Mouse (Mus musculus) neural tube, embryonic 11.5 days (tissue): ENCODE measurements at regions not wholly inside any gene's neighbourhood (a gene's known extent, or its start where the extent isn't known, plus 50 kb on each side); places are given as distances from the start of the nearest gene placed in this dataset.

ENCODE experiments used
- ATAC-seq: fragments of 200-750 bp; cut with Nextera tagmentation; 2 replicates; pipeline ENCODE4 v1.8.0; 2017; ENCODE audit warnings: moderate number of reproducible peaks, mild to moderate bottlenecking, moderate TSS enrichment, moderate library complexity; ENCODE audit not compliant: insufficient read depth, low FRiP score, low TSS enrichment
- DNase-seq: peaks from one replicate; pipeline ENCODE4 v3.0.0-alpha.2; 2015; ENCODE audit warnings: low spot score
- H3K27ac ChIP-seq: fragments of 300-500 bp; sonication (generic); 2 replicates; pipeline ENCODE4 v1.5.1; 2014; ENCODE audit warnings: low read depth, mild to moderate bottlenecking, low read length
- H3K27me3 ChIP-seq: fragments of 300-500 bp; sonication (generic); 2 replicates; pipeline ENCODE4 v1.6.1; 2014; ENCODE audit warnings: mild to moderate bottlenecking, low read length, mixed read lengths; ENCODE audit not compliant: control insufficient read depth, insufficient read depth
- H3K36me3 ChIP-seq: fragments of 300-500 bp; sonication (generic); 2 replicates; pipeline ENCODE4 v1.6.1; 2014; ENCODE audit warnings: mild to moderate bottlenecking, low read length, moderate library complexity, mixed read lengths; ENCODE audit not compliant: control insufficient read depth, insufficient read depth
- H3K4me1 ChIP-seq: fragments of 300-500 bp; sonication (generic); 2 replicates; pipeline ENCODE4 v1.6.1; 2014; ENCODE audit warnings: low read length, mixed read lengths; ENCODE audit not compliant: control insufficient read depth, insufficient read depth
- H3K4me2 ChIP-seq: fragments of 300-500 bp; sonication (generic); 2 replicates; pipeline ENCODE4 v1.6.1; 2014; ENCODE audit warnings: low read depth, mild to moderate bottlenecking, moderate library complexity
- H3K4me3 ChIP-seq: fragments of 300-500 bp; sonication (generic); 2 replicates; pipeline ENCODE4 v1.5.1; 2014; ENCODE audit warnings: low read depth, low read length
- H3K9ac ChIP-seq: fragments of 300-500 bp; sonication (generic); 2 replicates; pipeline ENCODE4 v1.6.1; 2014; ENCODE audit warnings: mild to moderate bottlenecking, low read length
- H3K9me3 ChIP-seq: fragments of 300-500 bp; sonication (generic); 2 replicates; pipeline ENCODE4 v1.6.1; 2016; ENCODE audit warnings: low read length; ENCODE audit not compliant: control insufficient read depth
- WGBS: fragments of 180-500 bp; shearing (Covaris S2); extraction: QIAGEN DNeasy Blood & Tissue Kit; methylation state at CpG from one replicate; pipeline ENCODE4 v1.1.7; 2014; 5-methylcytosine and 5-hydroxymethylcytosine counted together

GRCm38 (mm10) chr3:38235033-38235735 is 249.5 kb downstream of the Ankrd50 start:
- 78% methylated on average over 18 of the region's 18 CpGs for WGBS
- no peak for ATAC-seq
- H3K27me3 ChIP-seq: no peaks in the 10 kb centered on the region
- no peak overlapping the region for H3K4me2 ChIP-seq
- no peak overlapping the region for H3K4me3 ChIP-seq
- no peaks in the 10 kb centered on the region for H3K36me3 ChIP-seq
- no peak overlapping the region for H3K9ac ChIP-seq
- peak; percentile 27 for DNase-seq
- H3K27ac ChIP-seq: no peak overlapping the region
- peaks cover 10% of the 10 kb centered on the region for H3K4me1 ChIP-seq
- H3K9me3 ChIP-seq: no peaks in the 10 kb centered on the region

GRCm38 (mm10) chr3:38234534-38234933 is 250.1 kb downstream of the Ankrd50 start:
- no peaks in the 10 kb centered on the region for H3K36me3 ChIP-seq
- no peak overlapping the region for H3K4me3 ChIP-seq
- H3K9ac ChIP-seq: no peak overlapping the region
- H3K4me2 ChIP-seq: no peak overlapping the region
- no peaks in the 10 kb centered on the region for H3K27me3 ChIP-seq
- no peak overlapping the region for H3K27ac ChIP-seq
- no peak for DNase-seq
- H3K4me1 ChIP-seq: peaks cover 10% of the 10 kb centered on the region
- H3K9me3 ChIP-seq: no peaks in the 10 kb centered on the region
- ATAC-seq: no peak
- 88% methylated on average over 4 of the region's 4 CpGs for WGBS

- Histone ChIP-seq H3K9ac (no peak overlapping the region), H3K36me3 (no peaks in the 10 kb centered on the region), H3K4me1 (peaks cover 10% of the 10 kb centered on the region), H3K4me3 (no peak overlapping the region), H3K27ac (no peak overlapping the region), H3K4me2 (no peak overlapping the region), H3K27me3 (no peaks in the 10 kb centered on the region), H3K9me3 (no peaks in the 10 kb centered on the region)
- no peak for DNase-seq
- WGBS: 62% methylated on average over 2 of the region's 2 CpGs
- ATAC-seq: no peak
Observed at GRCm38 (mm10) chr3:38234006-38234405, 250.6 kb downstream of the Ankrd50 start.

GRCm38 (mm10) chr3:38233091-38233490 is 251.6 kb downstream of the Ankrd50 start:
- Histone ChIP-seq H3K4me2 (no peak overlapping the region), H3K27me3 (no peaks in the 10 kb centered on the region), H3K4me3 (no peak overlapping the region), H3K4me1 (peaks cover 10% of the 10 kb centered on the region), H3K36me3 (no peaks in the 10 kb centered on the region), H3K9me3 (no peaks in the 10 kb centered on the region), H3K9ac (no peak overlapping the region), H3K27ac (peak overlapping the region; percentile 54; the same call in 1 of the 2 replicates)
- 93% methylated on average over 3 of the region's 3 CpGs for WGBS
- ATAC-seq (no peak), DNase-seq (no peak)

- no peak overlapping the region for H3K4me2 ChIP-seq
- H3K4me3 ChIP-seq: no peak overlapping the region
- H3K4me1 ChIP-seq: peaks cover 10% of the 10 kb centered on the region
- no peak overlapping the region for H3K9ac ChIP-seq
- WGBS: 58% methylated on average over 15 of the region's 15 CpGs
- H3K27me3 ChIP-seq: no peaks in the 10 kb centered on the region
- DNase-seq (peak; percentile 71), ATAC-seq (peak; percentile 85)
- no peaks in the 10 kb centered on the region for H3K36me3 ChIP-seq
- H3K9me3 ChIP-seq: no peaks in the 10 kb centered on the region
- H3K27ac ChIP-seq: peak overlapping the region; percentile 54
Observed at GRCm38 (mm10) chr3:38232111-38233076, 252.2 kb downstream of the Ankrd50 start.

- H3K9me3 ChIP-seq: no peaks in the 10 kb centered on the region
- no peak overlapping the region for H3K4me2 ChIP-seq
- peaks cover 10% of the 10 kb centered on the region for H3K4me1 ChIP-seq
- WGBS: 84% methylated on average over 3 of the region's 3 CpGs
- H3K36me3 ChIP-seq: no peaks in the 10 kb centered on the region
- no peak overlapping the region for H3K9ac ChIP-seq
- DNase-seq (no peak), ATAC-seq (no peak)
- no peaks in the 10 kb centered on the region for H3K27me3 ChIP-seq
- no peak overlapping the region for H3K4me3 ChIP-seq
- H3K27ac ChIP-seq: no peak overlapping the region
Observed at GRCm38 (mm10) chr3:38231506-38231905, 253.1 kb downstream of the Ankrd50 start.

GRCm38 (mm10) chr3:38230796-38231195 is 253.8 kb downstream of the Ankrd50 start:
- Histone ChIP-seq H3K27ac (no peak overlapping the region), H3K4me3 (no peak overlapping the region), H3K9ac (no peak overlapping the region), H3K4me1 (peaks cover 10% of the 10 kb centered on the region), H3K36me3 (no peaks in the 10 kb centered on the region), H3K9me3 (no peaks in the 10 kb centered on the region), H3K27me3 (no peaks in the 10 kb centered on the region), H3K4me2 (no peak overlapping the region)
- 49% methylated on average over 6 of the region's 6 CpGs for WGBS
- no peak for DNase-seq
- no peak for ATAC-seq

- no peak overlapping the region for H3K27ac ChIP-seq
- no peaks in the 10 kb centered on the region for H3K27me3 ChIP-seq
- no peak overlapping the region for H3K4me3 ChIP-seq
- H3K36me3 ChIP-seq: no peaks in the 10 kb centered on the region
- H3K4me2 ChIP-seq: no peak overlapping the region
- no peak for DNase-seq
- WGBS: 78% methylated on average over 5 of the region's 5 CpGs
- H3K4me1 ChIP-seq: peaks cover 10% of the 10 kb centered on the region
- H3K9me3 ChIP-seq: no peaks in the 10 kb centered on the region
- ATAC-seq: no peak
- H3K9ac ChIP-seq: no peak overlapping the region
Observed at GRCm38 (mm10) chr3:38229686-38230085, 255.0 kb downstream of the Ankrd50 start.
